Mouse (Mus musculus): ENCODE measurements around the gene Rps6ka3.

DNA sequence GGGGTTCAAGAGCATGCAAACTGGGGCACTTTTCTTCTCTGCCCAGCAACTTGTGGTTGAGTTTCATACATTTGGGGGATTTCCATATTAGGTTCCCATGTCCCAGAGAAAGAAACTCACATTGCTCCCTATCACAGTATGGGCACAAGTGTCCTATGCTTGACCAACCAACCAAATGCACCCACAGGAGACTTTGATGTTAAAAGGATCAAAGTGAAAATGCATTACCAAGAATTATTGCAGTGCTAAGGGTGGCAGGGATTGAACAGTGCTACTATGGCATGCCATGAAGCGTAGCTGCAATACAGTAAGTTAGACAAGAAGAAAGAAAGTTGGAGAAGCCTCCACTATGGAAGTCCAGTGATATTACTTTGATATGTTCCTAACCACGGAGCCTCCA is 40.9 kb upstream of the Rps6ka3 start:
- no peak for TF ChIP-seq CTCF (IDR thresholded peaks at IDR 0.05; ENCODE audit: extremely low read depth, insufficient read depth, low read length)
- TF ChIP-seq POLR2A (IDR thresholded peaks at IDR 0.05; ENCODE audit: extremely low read depth, insufficient read depth, low read length): no peak

Data from cortical plate, adult 2 months (tissue).